Mouse (Mus musculus) thymus, adult 2 months (tissue): ENCODE data around the gene Mogat1.

Source experiments
- CTCF ChIP-seq: fragments of 200-500 bp; IDR thresholded peaks from 2 replicates; pipeline ENCODE4 v1.5.1; 2012; ENCODE audit warnings: mild to moderate bottlenecking, control low read depth, low read length, moderate library complexity, borderline replicate concordance; ENCODE audit not compliant: control insufficient read depth, poor library complexity, insufficient read depth; ENCODE audit errors: extremely low read depth
- POLR2A ChIP-seq: fragments of 200-500 bp; IDR thresholded peaks from 2 replicates; pipeline ENCODE4 v1.6.1; 2012; ENCODE audit warnings: mild to moderate bottlenecking, low read length, control low read depth, moderate library complexity; ENCODE audit not compliant: control insufficient read depth, poor library complexity, insufficient read depth; ENCODE audit errors: extremely low read depth

DNA sequence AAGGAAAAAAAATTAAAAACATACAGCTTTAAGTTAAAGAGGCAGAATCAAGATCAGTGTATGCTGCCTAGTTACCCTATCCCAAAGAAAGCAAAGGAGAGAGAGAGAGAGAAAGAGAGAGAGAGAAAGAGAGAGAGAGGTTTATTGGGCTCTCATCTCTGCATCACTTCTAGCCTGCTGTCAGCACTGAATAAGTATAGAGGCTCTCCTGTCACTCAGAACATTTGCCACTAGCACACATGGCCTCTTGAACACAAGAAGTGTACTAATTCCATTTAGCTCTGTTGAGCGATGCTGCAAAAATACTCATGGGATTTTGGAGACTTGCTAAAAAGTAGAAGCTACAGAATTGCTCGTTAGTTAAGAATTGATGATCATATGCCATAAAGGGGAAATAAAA, 56.2 kb downstream of the Mogat1 start:
- TF ChIP-seq CTCF (no peak), POLR2A (no peak)
